Mouse (Mus musculus) ovary, adult 18-20 months (tissue): ENCODE measurements around the gene Dnajb4.
"Not testable (repeated sequence)": the region's sequence is repeated elsewhere in the genome, so short reads cannot be mapped to it uniquely, and the experiment has no call there.

Experiments used
- DNase-seq: peaks from one replicate; pipeline ENCODE4 v3.0.0; 2022; ENCODE audit warnings: low spot score, mixed read lengths

The Dnajb4 gene

DNA sequence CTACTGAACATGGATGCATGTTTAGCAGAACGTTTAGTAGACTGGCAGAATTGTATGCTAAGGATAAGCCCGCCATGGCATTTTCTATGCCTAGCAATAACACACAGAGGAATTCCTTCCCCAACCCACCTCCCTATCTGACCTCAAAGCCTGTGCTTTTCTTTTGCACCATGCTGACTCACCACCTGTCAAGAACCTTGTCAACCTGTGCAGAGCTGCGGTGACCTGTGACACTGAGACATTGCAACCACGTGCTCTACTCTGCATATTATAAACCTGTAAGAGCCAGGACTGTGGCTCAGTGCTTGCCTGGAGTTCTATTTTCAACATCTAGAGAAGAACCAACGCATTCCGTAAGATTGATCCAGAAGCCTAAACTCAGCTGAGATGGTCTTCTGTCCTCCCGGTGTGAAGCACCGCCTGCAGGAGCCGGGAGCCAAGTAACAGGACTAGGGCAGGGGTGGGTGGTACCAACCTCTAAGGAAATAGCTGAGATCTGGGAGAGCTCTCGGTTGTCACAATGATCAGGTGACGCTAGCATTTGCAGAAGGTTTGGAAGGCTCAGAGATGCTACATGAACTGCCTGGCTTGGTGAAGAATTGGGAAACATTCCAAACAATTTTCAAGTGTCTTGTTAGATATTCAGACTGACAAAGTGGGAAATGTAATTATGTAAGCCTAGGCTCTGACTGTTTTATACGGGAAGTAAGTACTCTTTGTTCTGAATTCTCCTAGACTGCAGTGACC is 62.8 kb downstream of the Dnajb4 start:
- no peak for DNase-seq

DNA sequence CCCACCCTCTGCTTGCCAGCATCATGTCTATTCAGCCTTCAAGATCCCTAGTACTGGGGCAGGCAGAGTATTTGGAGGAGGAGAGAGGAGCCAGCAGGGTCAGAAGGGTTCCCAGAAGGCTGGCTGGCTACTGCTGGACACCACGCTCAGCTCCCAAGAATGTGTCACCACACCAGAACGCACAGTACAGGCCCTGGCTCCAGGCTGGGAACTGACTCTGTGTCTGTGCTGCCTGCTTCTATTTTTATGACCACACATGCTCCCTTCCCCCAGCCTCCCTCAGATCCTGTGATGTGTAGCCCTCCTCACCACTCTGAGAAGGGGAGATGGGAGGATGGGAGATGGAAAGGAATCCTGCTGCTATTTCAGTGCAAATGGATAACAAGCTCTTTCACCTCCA is 64.9 kb downstream of the Dnajb4 start:
- DNase-seq: no peak

DNA sequence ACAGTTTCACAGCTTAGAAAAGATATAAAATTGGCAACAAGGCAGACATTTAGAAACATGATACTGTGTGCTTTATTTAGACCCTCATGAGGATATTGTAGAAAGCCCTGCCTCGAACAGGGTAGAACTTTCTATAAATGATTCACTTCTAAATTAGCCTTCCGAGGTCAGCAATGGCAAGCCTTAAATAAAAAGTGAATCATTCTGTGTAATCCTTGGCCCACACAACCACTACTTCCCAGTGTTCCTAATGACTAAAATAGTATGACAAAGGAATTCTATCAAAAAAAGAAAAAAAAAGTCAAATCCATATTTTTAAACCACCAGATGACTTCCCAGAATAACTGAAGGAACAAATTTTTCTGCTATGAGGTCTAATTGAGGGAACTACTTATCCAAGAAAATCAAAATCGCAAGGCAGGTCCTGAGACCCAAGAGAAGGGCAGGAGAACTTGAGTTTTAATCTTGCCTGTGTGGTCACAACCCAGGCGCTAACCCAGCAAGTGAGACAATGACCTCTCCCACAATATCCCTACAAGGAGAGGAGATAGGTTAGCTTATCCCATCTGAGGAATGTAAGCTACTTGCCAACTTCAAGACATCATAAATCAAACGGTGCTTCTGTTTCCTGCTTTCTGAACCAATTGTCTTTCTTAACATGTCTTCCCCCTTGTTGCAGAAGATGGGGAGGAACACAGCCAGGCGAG is 67.0 kb downstream of the Dnajb4 start:
- DNase-seq: no peak

GRCm38 (mm10) chr3:152142146-152142545 is 68.0 kb downstream of the Dnajb4 start:
- DNase-seq: no peak

DNA sequence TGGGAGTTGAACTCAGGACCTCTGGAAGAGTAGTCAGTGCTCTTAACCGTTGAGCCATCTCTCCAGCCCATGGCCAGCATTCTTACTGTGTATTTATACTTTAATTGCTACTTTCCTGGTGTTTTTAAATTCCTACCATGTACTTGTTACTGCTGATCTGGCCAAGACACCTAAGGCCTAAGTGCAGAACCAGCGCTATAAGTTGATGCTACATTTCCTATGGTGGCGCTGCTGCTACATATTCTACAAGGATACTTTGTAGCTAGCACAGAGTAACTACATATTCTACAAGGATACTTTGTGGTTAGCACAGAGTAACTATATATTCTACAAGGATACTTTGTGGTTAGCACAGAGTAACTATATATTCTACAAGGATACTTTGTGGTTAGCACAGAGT is 70.8 kb downstream of the Dnajb4 start:
- not testable (repeated sequence) for DNase-seq

DNA sequence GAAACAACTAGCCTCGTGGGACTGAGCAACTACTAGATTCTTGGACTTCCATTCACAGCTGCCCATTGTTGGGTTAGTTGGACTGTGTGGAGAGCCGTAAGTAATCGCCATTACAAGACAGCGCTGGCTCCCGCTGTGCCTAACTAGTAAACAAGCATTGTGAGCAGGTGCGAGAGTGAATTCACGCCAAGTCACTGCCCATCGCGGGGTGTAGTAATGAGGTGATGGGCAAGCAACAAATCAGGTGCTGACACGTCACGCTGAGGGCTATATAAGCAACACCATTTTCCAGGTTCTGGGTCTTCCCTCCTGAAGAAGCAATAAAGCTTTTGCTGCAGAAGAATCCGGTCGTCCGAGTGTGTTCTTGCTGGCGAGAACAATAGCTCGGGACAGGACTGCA is 74.0 kb downstream of the Dnajb4 start:
- DNase-seq: not testable (repeated sequence)

DNA sequence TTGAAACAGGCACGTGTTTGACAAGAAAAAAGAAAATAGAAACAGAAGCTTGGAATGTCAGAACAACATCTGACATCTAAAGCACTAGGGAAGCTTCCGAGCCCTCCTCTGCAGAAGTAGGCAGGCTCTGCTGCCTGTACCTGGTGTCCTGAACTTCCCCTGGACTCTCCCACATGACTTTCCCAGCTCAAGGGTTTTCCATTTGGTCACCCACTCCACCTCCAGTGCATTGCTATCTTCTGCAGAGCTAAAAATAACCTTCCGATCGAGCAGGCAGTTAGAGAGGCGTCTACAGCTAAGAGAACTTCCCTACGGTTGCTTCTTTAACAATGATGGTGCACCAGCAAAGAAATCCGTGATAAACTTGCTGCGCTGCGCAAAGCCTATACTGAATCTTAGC is 76.5 kb downstream of the Dnajb4 start:
- DNase-seq: no peak

DNA sequence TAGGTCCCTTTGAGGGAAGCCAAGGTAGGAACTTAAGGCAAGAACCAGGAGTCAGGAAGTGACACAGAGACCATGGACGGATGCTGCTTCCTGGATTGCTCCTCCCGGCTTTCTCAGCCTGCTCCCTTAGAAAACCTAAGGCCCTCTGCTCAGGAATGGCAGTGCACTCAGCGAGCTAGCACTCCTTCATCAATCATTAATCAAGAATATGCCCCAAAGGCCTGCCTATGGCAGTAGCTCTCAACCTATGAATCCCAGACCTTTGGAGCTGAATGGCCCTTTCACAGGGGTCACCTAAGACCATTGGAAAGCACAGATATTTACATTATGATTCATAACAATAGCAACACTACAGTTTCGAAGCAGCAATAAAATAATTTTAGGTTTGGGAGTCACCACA is 79.1 kb downstream of the Dnajb4 start:
- DNase-seq: no peak

- DNase-seq: not testable (repeated sequence)
Observed at GRCm38 (mm10) chr3:152129426-152129825, 80.7 kb downstream of the Dnajb4 start.

- no peak for DNase-seq
Observed at GRCm38 (mm10) chr3:152128631-152129030, 81.5 kb downstream of the Dnajb4 start.
